Mouse (Mus musculus): ENCODE data around the gene Klhdc3. TPM values are rescaled to one million over a fixed set of nuclear protein-coding genes. Genes with fewer than 3 reads are reported as not detected.

Gene Klhdc3
- polyA plus RNA-seq, 1 experiment = 644 TPM

GRCm38 (mm10) chr17:46682654-46683389 is 2.1 kb upstream of the Klhdc3 start:
- Histone ChIP-seq H3K4me1 (ENCODE audit: control insufficient read depth, insufficient read depth, low read length) (peaks cover 5% of the 10 kb centered on the region), H3K27ac (ENCODE audit: control insufficient read depth, insufficient read depth, low read depth, low read length) (no peak overlapping the region), H3K36me3 (ENCODE audit: control insufficient read depth, insufficient read depth, low read length) (no peaks in the 10 kb centered on the region; the same call in 1 of the 2 replicates), H3K27me3 (ENCODE audit: control insufficient read depth, insufficient read depth, low read length) (no peaks in the 10 kb centered on the region), H3K4me3 (ENCODE audit: control insufficient read depth, low read depth, low read length) (peak overlapping the region; percentile 96)
- TF ChIP-seq CTCF (IDR thresholded peaks at IDR 0.05; ENCODE audit: control insufficient read depth, insufficient read depth, insufficient replicate concordance, low read depth, low read length) (no peak), POLR2A (IDR thresholded peaks at IDR 0.05; ENCODE audit: control insufficient read depth, low read depth, low read length) (no peak)

GRCm38 (mm10) chr17:46681466-46682118 is 878 bp upstream of the Klhdc3 start:
- no peaks in the 10 kb centered on the region for H3K27me3 ChIP-seq (ENCODE audit: control insufficient read depth, insufficient read depth, low read length)
- H3K36me3 ChIP-seq (ENCODE audit: control insufficient read depth, insufficient read depth, low read length) = no peaks in the 10 kb centered on the region; the same call in 1 of the 2 replicates
- 0 out of 2 replicates have a peak, but pooled peaks have one; percentile 19 for TF ChIP-seq POLR2A (IDR thresholded peaks at IDR 0.05; ENCODE audit: control insufficient read depth, low read depth, low read length)
- no peak for TF ChIP-seq CTCF (IDR thresholded peaks at IDR 0.05; ENCODE audit: control insufficient read depth, insufficient read depth, insufficient replicate concordance, low read depth, low read length)
- H3K4me1 ChIP-seq (ENCODE audit: control insufficient read depth, insufficient read depth, low read length) = peaks cover 5% of the 10 kb centered on the region
- peak overlapping the region; percentile 80 for H3K27ac ChIP-seq (ENCODE audit: control insufficient read depth, insufficient read depth, low read depth, low read length)
- H3K4me3 ChIP-seq (ENCODE audit: control insufficient read depth, low read depth, low read length) = peak overlapping the region; percentile 96

- Histone ChIP-seq H3K4me3 (ENCODE audit: control insufficient read depth, low read depth, low read length) (peak overlapping the region; percentile 96), H3K27ac (ENCODE audit: control insufficient read depth, insufficient read depth, low read depth, low read length) (peak overlapping the region; percentile 91), H3K36me3 (ENCODE audit: control insufficient read depth, insufficient read depth, low read length) (peaks cover 5% of the 10 kb centered on the region; the same call in 1 of the 2 replicates), H3K4me1 (ENCODE audit: control insufficient read depth, insufficient read depth, low read length) (peaks cover 5% of the 10 kb centered on the region), H3K27me3 (ENCODE audit: control insufficient read depth, insufficient read depth, low read length) (no peaks in the 10 kb centered on the region)
- TF ChIP-seq CTCF (IDR thresholded peaks at IDR 0.05; ENCODE audit: control insufficient read depth, insufficient read depth, insufficient replicate concordance, low read depth, low read length) (no peak), POLR2A (IDR thresholded peaks at IDR 0.05; ENCODE audit: control insufficient read depth, low read depth, low read length) (no peak)
Observed at GRCm38 (mm10) chr17:46679843-46680759, 613 bp downstream of the Klhdc3 start.

DNA sequence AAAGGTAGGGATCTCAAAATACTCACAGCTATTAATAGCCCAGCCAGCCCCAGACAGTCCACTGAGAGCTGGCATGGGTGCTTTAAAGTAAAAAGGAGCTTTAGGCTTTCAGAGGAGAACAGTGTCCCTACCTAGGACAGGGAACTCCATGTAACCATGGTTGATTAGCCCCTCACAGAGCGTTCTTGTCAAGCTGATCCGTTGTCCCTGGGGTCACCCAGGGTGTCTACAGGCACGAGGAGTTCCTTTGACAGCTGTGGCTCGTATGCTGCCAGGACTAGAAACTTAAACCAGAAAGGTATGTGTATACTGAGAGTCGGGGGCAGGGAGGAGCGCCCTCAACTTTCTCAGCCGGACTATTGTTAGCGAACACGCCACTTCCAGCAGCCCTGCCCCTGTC is 1.8 kb downstream of the Klhdc3 start:
- no peaks in the 10 kb centered on the region for H3K27me3 ChIP-seq (ENCODE audit: control insufficient read depth, insufficient read depth, low read length)
- peak overlapping the region; percentile 80 for H3K27ac ChIP-seq (ENCODE audit: control insufficient read depth, insufficient read depth, low read depth, low read length)
- H3K4me1 ChIP-seq (ENCODE audit: control insufficient read depth, insufficient read depth, low read length) = peaks cover 12% of the 10 kb centered on the region
- peak overlapping the region; percentile 96 for H3K4me3 ChIP-seq (ENCODE audit: control insufficient read depth, low read depth, low read length)
- TF ChIP-seq CTCF (IDR thresholded peaks at IDR 0.05; ENCODE audit: control insufficient read depth, insufficient read depth, insufficient replicate concordance, low read depth, low read length) = no peak
- no peak for TF ChIP-seq POLR2A (IDR thresholded peaks at IDR 0.05; ENCODE audit: control insufficient read depth, low read depth, low read length)
- H3K36me3 ChIP-seq (ENCODE audit: control insufficient read depth, insufficient read depth, low read length) = peaks cover 5% of the 10 kb centered on the region

DNA sequence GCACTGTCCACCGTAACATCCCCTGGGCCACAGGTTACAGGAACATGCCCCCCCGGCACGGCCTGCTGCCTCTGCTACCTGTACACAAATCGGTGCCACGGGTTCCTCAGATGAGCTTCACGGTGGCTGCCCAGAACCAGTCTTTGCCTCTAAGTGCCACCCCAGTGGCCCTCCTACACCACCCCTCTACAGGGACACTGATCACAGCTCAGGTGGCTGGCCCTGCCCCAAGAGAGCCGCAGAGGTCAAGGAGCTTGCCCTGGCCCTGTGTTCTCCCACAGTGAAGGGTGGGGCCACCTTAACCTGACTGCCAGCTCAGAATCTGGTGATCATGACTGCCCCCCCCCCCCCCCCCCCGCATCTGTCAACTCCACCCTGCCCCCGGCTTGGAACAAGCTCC is 2.3 kb downstream of the Klhdc3 start, which contains the start of gene Mea1:
TSS of gene Mea1 (plus strand) at position 378 of the 400 bp plus-strand sequence.
- Histone ChIP-seq H3K4me1 (ENCODE audit: control insufficient read depth, insufficient read depth, low read length) (peaks cover 12% of the 10 kb centered on the region), H3K36me3 (ENCODE audit: control insufficient read depth, insufficient read depth, low read length) (peaks cover 5% of the 10 kb centered on the region), H3K4me3 (ENCODE audit: control insufficient read depth, low read depth, low read length) (peak within 1 kb of the TSS; percentile 96), H3K27me3 (ENCODE audit: control insufficient read depth, insufficient read depth, low read length) (no peaks in the 10 kb centered on the region), H3K27ac (ENCODE audit: control insufficient read depth, insufficient read depth, low read depth, low read length) (peak within 1 kb of the TSS; percentile 86)
- TF ChIP-seq POLR2A (IDR thresholded peaks at IDR 0.05; ENCODE audit: control insufficient read depth, low read depth, low read length) (no peak; the same call in 1 of the 2 replicates), CTCF (IDR thresholded peaks at IDR 0.05; ENCODE audit: control insufficient read depth, insufficient read depth, insufficient replicate concordance, low read depth, low read length) (no peak)

DNA sequence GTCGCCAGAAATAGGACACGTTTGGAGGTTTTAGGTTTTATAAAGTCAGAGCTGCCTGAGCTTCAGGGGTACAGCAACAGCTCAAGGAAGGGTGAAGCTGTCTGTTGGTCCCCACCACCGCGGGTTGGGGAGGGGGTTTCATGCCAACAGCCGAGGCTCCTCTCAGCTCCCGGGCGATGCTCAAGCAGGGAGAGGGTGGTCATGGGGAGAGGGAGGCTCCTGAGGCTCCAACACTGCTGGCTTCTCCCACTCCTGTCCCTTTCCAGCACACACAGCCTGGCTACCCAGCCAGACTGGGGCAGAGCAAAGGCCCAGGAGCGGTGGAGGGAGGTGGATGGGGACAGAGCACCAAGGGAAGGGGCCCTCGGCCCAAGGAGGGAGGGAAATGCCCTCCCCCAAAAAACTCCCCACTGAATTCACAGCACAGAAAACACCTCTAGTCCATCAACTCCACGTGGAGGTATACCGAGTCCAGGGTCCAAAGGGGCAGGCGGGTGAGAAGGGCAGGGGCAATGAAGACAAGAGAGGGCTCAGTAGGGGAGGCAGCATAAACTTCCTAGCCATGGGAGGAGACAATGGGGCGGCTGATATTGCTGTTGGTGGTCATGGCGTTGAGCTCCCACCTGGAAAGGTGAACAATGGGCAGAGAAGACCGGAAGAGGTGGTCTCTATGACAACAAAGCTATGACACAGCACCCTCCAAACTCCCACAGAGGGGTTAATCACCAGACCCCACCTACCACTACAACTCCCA is 6.0 kb downstream of the Klhdc3 start:
- TF ChIP-seq POLR2A (IDR thresholded peaks at IDR 0.05; ENCODE audit: control insufficient read depth, low read depth, low read length) (no peak; the same call in 1 of the 2 replicates), CTCF (IDR thresholded peaks at IDR 0.05; ENCODE audit: control insufficient read depth, insufficient read depth, insufficient replicate concordance, low read depth, low read length) (no peak)
- Histone ChIP-seq H3K4me1 (ENCODE audit: control insufficient read depth, insufficient read depth, low read length) (peaks cover 14% of the 10 kb centered on the region), H3K27me3 (ENCODE audit: control insufficient read depth, insufficient read depth, low read length) (no peaks in the 10 kb centered on the region), H3K36me3 (ENCODE audit: control insufficient read depth, insufficient read depth, low read length) (peaks cover 7% of the 10 kb centered on the region), H3K4me3 (ENCODE audit: control insufficient read depth, low read depth, low read length) (peak overlapping the region; percentile 89), H3K27ac (ENCODE audit: control insufficient read depth, insufficient read depth, low read depth, low read length) (peak overlapping the region; percentile 91)
